Mouse (Mus musculus): ENCODE results near the gene Hic1. TPM values are rescaled to one million over a fixed set of nuclear protein-coding genes. Genes with fewer than 3 reads are reported as not detected.

Gene Hic1
- polyA plus RNA-seq (2015; fragmentation: Nextera tagmentation; extraction: Ambion mirVana) = 11.0 and 18.0 TPM in 2 replicates

DNA sequence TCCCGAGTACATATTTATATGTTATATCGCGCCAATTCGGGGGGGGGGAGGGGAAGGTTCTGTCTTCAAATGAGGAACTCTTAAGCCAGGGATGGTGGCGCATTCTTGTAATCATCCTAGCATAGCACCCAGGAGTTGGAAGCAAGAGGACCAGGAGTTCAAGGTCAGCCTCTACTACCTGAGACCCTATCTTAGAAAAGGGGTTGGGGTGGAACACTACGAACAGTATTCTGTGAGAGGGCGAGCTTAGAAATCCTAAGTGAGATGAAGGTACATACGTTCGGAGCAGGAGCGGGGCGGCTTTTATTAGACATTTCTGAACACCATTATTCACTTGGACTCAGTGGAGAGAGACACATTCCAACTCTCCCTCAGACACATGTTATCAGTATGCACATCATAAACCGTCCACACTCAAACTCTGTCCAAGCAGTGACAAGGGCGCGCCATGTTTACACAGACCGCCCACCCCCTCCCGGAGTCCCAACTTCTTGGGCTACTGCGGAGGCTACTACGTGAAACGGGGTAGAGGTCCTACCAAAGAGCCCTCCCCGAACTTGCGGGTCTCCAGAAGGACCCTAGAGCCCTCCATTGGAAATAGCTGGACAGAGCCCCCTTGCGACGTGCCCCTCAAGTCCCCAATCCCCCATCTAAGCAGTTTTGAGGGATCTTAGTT lies at the start of gene Hic1:
TSS of gene Hic1 (minus strand) at position 115 of the 676 bp plus-strand sequence.
- WGBS = 4% methylated on average over 23 of the region's 23 CpGs
- peak within 1 kb of the TSS; percentile 76 for H3K9ac ChIP-seq
- H3K36me3 ChIP-seq = 0 out of 2 replicates have a peak, but pooled peaks cover under 1% of the 10 kb centered on the region
- peak within 1 kb of the TSS; percentile 89 for H3K27ac ChIP-seq
- H3K9me3 ChIP-seq (replicated peaks) = no peaks in the 10 kb centered on the region
- peak within 1 kb of the TSS; percentile 79 for H3K4me3 ChIP-seq
- no peak for ATAC-seq (replicated peaks; ENCODE audit: insufficient number of reproducible peaks, insufficient read depth, low FRiP score, low read depth)
- H3K4me2 ChIP-seq = peak within 1 kb of the TSS; percentile 99
- H3K4me1 ChIP-seq (replicated peaks) = peaks cover 92% of the 10 kb centered on the region
- peaks cover 86% of the 10 kb centered on the region for H3K27me3 ChIP-seq

DNA sequence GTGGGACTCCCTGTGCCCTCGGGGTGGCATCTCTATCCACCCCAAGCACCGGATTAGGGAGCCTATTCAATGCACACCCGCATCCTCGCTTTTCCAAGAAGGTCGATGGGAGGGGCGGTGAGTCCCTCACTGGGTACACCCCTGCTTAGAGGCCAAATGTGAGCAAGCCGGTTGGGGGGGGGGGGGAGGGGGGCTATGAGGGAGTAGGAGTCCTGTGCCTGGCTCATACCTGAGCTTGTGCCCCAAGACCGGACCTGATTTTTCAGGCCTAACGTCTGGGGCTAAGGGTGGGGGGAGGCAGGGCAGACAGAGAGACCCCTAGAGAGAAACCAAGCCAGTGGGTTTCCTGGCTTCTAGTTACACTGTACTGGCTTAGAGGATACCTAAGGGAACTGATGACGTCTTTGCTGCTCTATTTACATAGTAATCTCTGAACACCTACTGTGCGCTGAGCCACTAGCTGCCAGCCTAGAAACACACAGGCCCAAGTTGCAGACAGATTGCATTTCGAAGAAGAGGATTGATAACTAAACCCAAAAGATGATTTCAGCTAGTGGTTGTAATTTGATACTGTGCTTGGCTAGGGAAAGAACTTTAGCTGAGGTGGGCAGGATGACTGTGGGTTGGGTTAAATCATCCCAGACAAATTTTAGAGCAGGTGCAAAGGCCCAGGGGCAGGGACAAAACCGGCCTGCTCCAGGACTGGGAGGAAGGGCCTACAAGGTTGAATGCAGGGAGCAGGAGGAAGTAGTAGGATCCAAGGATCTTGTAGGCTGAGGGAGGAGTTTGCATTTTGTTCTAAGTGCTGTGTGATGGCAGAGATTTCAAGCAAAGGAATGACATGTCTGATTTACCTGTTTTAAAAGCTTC lies 45.0 kb upstream of the Hic1 start:
- WGBS = 26% methylated on average over 13 of the region's 13 CpGs
- ATAC-seq (replicated peaks; ENCODE audit: insufficient number of reproducible peaks, insufficient read depth, low FRiP score, low read depth) = peak; percentile 16; the same call in 1 of the 2 replicates

DNA sequence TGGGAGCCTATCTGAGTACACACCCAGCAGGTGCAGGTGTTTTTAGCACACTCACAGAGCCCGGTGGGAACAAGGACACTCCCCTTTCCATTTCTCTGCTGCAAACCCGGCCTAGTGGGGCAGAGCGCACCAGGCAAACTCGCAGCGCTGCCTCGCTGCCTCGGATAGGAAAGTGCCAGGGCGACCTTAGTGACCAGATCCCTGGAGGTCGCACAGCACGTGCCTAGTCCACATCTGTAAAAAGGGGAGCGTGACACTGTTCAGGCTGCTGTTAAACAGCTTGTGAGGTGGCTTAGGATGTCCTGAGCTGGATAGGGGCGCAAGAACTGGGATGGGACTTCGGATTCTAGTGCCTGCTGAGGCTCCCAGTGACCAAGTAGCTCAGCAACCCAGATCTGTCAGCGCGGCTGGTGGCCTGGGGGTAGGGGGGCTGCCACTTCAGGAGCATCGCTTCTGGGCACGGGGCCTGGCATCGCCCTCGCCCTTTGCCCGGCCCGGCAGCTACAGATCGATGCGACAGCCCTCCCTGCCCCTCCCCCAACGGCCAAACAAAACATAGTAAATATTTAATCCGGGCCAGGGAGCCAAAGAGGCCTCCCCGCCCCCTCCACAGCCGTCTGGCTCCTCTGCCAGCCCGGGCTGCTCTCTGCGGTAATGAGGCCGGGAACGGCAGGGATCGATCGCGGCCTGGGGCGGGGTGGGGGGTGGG lies 44.2 kb upstream of the Hic1 start:
- Histone ChIP-seq H3K36me3 (no peaks in the 10 kb centered on the region), H3K27ac (peak overlapping the region; percentile 85), H3K27me3 (no peaks in the 10 kb centered on the region), H3K4me2 (peak overlapping the region; percentile 66), H3K4me3 (peak overlapping the region; percentile 35), H3K9ac (peak overlapping the region; percentile 58), H3K9me3 (replicated peaks) (no peaks in the 10 kb centered on the region), H3K4me1 (replicated peaks) (peaks cover 66% of the 10 kb centered on the region)
- WGBS = 7% methylated on average over 35 of the region's 35 CpGs
- ATAC-seq (replicated peaks; ENCODE audit: insufficient number of reproducible peaks, insufficient read depth, low FRiP score, low read depth) = peak; percentile 18; the same call in 1 of the 2 replicates

More for the DNA sequence above, 45.0 kb upstream of the Hic1 start:
- Histone ChIP-seq H3K4me2 (peak overlapping the region; percentile 66), H3K36me3 (no peaks in the 10 kb centered on the region), H3K4me3 (peak overlapping the region; percentile 35), H3K27ac (peak overlapping the region; percentile 85), H3K27me3 (no peaks in the 10 kb centered on the region), H3K4me1 (replicated peaks) (peaks cover 59% of the 10 kb centered on the region), H3K9me3 (replicated peaks) (no peaks in the 10 kb centered on the region), H3K9ac (peak overlapping the region; percentile 58)

DNA sequence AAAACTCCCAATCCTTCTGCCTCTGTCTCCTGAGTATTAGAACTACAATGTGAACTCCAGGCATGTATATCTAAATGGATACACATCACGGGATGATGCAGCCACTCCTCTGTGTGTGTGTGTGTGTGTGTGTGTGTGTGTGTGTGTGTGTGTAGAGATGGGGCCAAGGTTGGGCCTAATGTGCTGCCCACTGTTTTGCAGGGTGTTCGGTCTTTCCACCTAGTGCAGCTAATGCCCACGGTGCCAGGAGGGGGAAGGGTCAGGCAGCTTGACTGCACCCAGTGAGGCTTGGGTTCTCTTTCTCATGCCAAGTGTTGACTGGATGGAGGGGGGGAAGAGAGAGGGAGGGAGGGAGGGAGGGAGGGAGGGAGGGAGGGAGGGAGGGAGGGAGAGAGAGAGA lies 43.6 kb upstream of the Hic1 start:
- H3K9ac ChIP-seq = no peak overlapping the region
- ATAC-seq (replicated peaks; ENCODE audit: insufficient number of reproducible peaks, insufficient read depth, low FRiP score, low read depth) = no peak
- peak overlapping the region; percentile 49 for H3K4me2 ChIP-seq
- no peaks in the 10 kb centered on the region for H3K27me3 ChIP-seq
- 61% methylated on average over 3 of the region's 3 CpGs for WGBS
- peaks cover 66% of the 10 kb centered on the region for H3K4me1 ChIP-seq (replicated peaks)
- H3K4me3 ChIP-seq = no peak overlapping the region
- no peaks in the 10 kb centered on the region for H3K36me3 ChIP-seq
- H3K9me3 ChIP-seq (replicated peaks) = no peaks in the 10 kb centered on the region
- H3K27ac ChIP-seq = peak overlapping the region; percentile 99

DNA sequence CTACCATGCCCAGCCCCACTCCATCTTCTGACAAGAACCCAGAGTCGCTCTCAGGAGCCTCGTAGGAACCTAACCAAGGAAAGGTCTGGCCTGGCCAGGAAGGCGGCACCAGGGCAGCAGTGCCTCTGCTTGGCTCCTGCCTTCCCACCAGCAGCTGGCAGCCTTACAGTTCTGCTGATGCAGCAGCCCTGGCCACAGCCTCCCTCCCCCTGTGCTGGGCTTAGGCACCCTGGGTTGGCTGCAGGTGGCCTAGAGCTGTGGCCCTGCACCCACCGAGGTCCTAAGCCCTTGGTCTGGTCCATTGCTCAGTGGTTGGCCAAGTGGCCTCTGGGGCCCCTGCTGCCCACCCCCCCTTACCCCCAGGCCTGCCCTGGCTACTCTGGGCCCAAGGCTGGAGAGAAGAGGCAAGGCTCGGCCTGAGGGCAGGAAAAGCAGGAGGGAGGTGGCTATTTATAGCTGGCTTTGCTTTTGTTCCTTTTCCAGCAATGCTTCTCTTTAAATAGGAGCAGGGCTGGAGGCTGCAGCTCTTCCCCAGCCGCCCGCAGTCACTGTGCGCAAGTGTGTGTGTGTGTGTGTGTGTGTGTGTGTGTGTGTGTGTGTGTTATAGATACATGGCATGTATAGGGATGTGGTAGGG lies 42.8 kb upstream of the Hic1 start:
- Histone ChIP-seq H3K27ac (peak overlapping the region; percentile 99), H3K9me3 (replicated peaks) (no peaks in the 10 kb centered on the region), H3K36me3 (no peaks in the 10 kb centered on the region), H3K9ac (peak overlapping the region; percentile 32), H3K4me3 (no peak overlapping the region), H3K4me1 (replicated peaks) (peaks cover 66% of the 10 kb centered on the region), H3K4me2 (peak overlapping the region; percentile 49), H3K27me3 (no peaks in the 10 kb centered on the region)
- 24% methylated on average over 8 of the region's 8 CpGs for WGBS
- peak; percentile 76 for ATAC-seq (replicated peaks; ENCODE audit: insufficient number of reproducible peaks, insufficient read depth, low FRiP score, low read depth)

GRCm38 (mm10) chr11:75210755-75211154 lies 41.4 kb upstream of the Hic1 start:
- Histone ChIP-seq H3K4me3 (no peak overlapping the region), H3K9me3 (replicated peaks) (no peaks in the 10 kb centered on the region), H3K27ac (no peak overlapping the region), H3K27me3 (no peaks in the 10 kb centered on the region), H3K9ac (no peak overlapping the region), H3K36me3 (no peaks in the 10 kb centered on the region), H3K4me2 (no peak overlapping the region), H3K4me1 (replicated peaks) (peaks cover 59% of the 10 kb centered on the region)
- 78% methylated on average over 6 of the region's 6 CpGs for WGBS
- no peak for ATAC-seq (replicated peaks; ENCODE audit: insufficient number of reproducible peaks, insufficient read depth, low FRiP score, low read depth)

GRCm38 (mm10) chr11:75210093-75210492 lies 40.8 kb upstream of the Hic1 start:
- Histone ChIP-seq H3K27ac (peak overlapping the region; percentile 7; the same call in 1 of the 2 replicates), H3K4me2 (no peak overlapping the region), H3K4me1 (replicated peaks) (peaks cover 59% of the 10 kb centered on the region), H3K9me3 (replicated peaks) (no peaks in the 10 kb centered on the region), H3K27me3 (no peaks in the 10 kb centered on the region), H3K4me3 (no peak overlapping the region), H3K36me3 (no peaks in the 10 kb centered on the region), H3K9ac (no peak overlapping the region)
- ATAC-seq (replicated peaks; ENCODE audit: insufficient number of reproducible peaks, insufficient read depth, low FRiP score, low read depth) = no peak
- WGBS = 83% methylated on average over 4 of the region's 4 CpGs

GRCm38 (mm10) chr11:75209363-75209762 lies 40.0 kb upstream of the Hic1 start:
- no peaks in the 10 kb centered on the region for H3K9me3 ChIP-seq (replicated peaks)
- H3K9ac ChIP-seq = no peak overlapping the region
- no peaks in the 10 kb centered on the region for H3K27me3 ChIP-seq
- peaks cover 59% of the 10 kb centered on the region for H3K4me1 ChIP-seq (replicated peaks)
- no peaks in the 10 kb centered on the region for H3K36me3 ChIP-seq
- peak overlapping the region; percentile 7; the same call in 1 of the 2 replicates for H3K27ac ChIP-seq
- no peak overlapping the region for H3K4me3 ChIP-seq
- WGBS = 77% methylated on average over 4 of the region's 4 CpGs
- H3K4me2 ChIP-seq = no peak overlapping the region
- ATAC-seq (replicated peaks; ENCODE audit: insufficient number of reproducible peaks, insufficient read depth, low FRiP score, low read depth) = no peak

- H3K4me1 ChIP-seq (replicated peaks) = peaks cover 56% of the 10 kb centered on the region
- H3K36me3 ChIP-seq = no peaks in the 10 kb centered on the region
- ATAC-seq (replicated peaks; ENCODE audit: insufficient number of reproducible peaks, insufficient read depth, low FRiP score, low read depth) = no peak
- H3K27me3 ChIP-seq = no peaks in the 10 kb centered on the region
- H3K4me3 ChIP-seq = no peak overlapping the region
- H3K9me3 ChIP-seq (replicated peaks) = no peaks in the 10 kb centered on the region
- H3K27ac ChIP-seq = no peak overlapping the region
- no peak overlapping the region for H3K9ac ChIP-seq
- 82% methylated on average over 4 of the region's 4 CpGs for WGBS
- no peak overlapping the region for H3K4me2 ChIP-seq
Measured at GRCm38 (mm10) chr11:75206347-75206746, 37.0 kb upstream of the Hic1 start.

- no peak for ATAC-seq (replicated peaks; ENCODE audit: insufficient number of reproducible peaks, insufficient read depth, low FRiP score, low read depth)
- peak overlapping the region; percentile 51 for H3K27ac ChIP-seq
- WGBS = 49% methylated on average over 9 of the region's 9 CpGs
- H3K4me2 ChIP-seq = no peak overlapping the region
- H3K9me3 ChIP-seq (replicated peaks) = no peaks in the 10 kb centered on the region
- no peaks in the 10 kb centered on the region for H3K27me3 ChIP-seq
- H3K36me3 ChIP-seq = no peaks in the 10 kb centered on the region
- peaks cover 57% of the 10 kb centered on the region for H3K4me1 ChIP-seq (replicated peaks)
- no peak overlapping the region for H3K9ac ChIP-seq
- no peak overlapping the region for H3K4me3 ChIP-seq
Measured at GRCm38 (mm10) chr11:75204472-75204871, 35.2 kb upstream of the Hic1 start.

All from heart, embryonic 15.5 days (tissue).